In genomic region chr14:45515771-45516170, GRCm38 (mm10) we compare ENCODE assay signal across 11 mouse cellular contexts.
"Had no signal": no experiment of that assay in that cellular context is flagged by ENCODE, and none has a peak within 500 bp of the region (broad histone marks: within the 10 kb centered on the region; RNA-seq: fewer than 3 reads in every experiment).

No protein-coding gene starts in this region.

- H3K27ac ChIP-seq: left cerebral cortex, adult 2 months; limb, embryonic 10.5 days; liver, embryonic 12.5 days; lung, embryonic 15.5 days; midbrain, embryonic 13.5 days; stomach, embryonic 15.5 days had no signal

- H3K4me3 ChIP-seq: left cerebral cortex, adult 2 months; limb, embryonic 10.5 days; liver, embryonic 12.5 days; lung, embryonic 15.5 days; midbrain, embryonic 13.5 days; stomach, embryonic 15.5 days had no signal

- H3K36me3 ChIP-seq: lung, embryonic 15.5 days; midbrain, embryonic 13.5 days; stomach, embryonic 15.5 days had no signal

- H3K9ac ChIP-seq: liver, embryonic 12.5 days; lung, embryonic 15.5 days; midbrain, embryonic 13.5 days; stomach, embryonic 15.5 days had no signal

- DNase-seq: kidney, postnatal 10 days; kidney, postnatal 4 days; right cerebral cortex, postnatal 14 days; thymus, adult 2 months; thymus, postnatal 25 days had no signal

- H3K4me2 ChIP-seq: liver, embryonic 12.5 days; lung, embryonic 15.5 days; midbrain, embryonic 13.5 days; stomach, embryonic 15.5 days had no signal

- H3K4me1 ChIP-seq: stomach, embryonic 15.5 days had no signal

- H3K27me3 ChIP-seq: liver, embryonic 12.5 days; lung, embryonic 15.5 days; midbrain, embryonic 13.5 days; stomach, embryonic 15.5 days had no signal

- ATAC-seq: liver, embryonic 12.5 days; midbrain, embryonic 13.5 days had no signal

- H3K9me3 ChIP-seq: limb, embryonic 10.5 days; liver, embryonic 12.5 days; lung, embryonic 15.5 days; midbrain, embryonic 13.5 days; stomach, embryonic 15.5 days had no signal
